Mouse (Mus musculus): Measurements from ENCODE around the gene Clstn1. TPM values are rescaled to one million over a fixed set of nuclear protein-coding genes. Genes with fewer than 3 reads are reported as not detected.
A peak's percentile ranks its signal among the peaks of the same experiment; 100 is the strongest.

Clstn1 gene
- polyA plus RNA-seq, 1 experiment from 2014 or later: 83.6 TPM

DNA sequence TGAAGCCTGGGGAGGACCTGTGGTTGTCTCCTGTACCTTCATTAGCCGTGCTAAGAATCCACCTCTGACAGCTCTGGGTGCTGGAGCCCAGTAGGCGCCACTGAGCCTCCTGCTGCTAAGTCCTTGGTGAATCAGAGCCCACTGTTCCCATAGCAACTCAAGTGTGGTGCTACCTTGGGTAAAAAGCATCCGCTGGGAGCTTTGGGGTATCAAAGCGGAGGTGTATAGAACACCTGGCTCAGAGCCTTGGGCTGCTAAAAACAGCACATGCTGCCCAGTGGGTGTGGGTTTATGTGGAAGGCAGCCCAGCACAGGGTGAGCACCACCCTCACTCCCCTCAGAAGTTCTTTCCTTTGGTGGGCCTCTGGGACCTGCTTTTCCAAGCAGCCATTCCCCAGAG, 30.2 kb upstream of the Clstn1 start:
- 86% methylated on average over 4 of the region's 4 CpGs for WGBS
- Histone ChIP-seq H3K9ac (no peak overlapping the region), H3K36me3 (peaks cover 23% of the 10 kb centered on the region), H3K9me3 (no peaks in the 10 kb centered on the region), H3K27me3 (no peaks in the 10 kb centered on the region), H3K4me3 (no peak overlapping the region), H3K27ac (no peak overlapping the region), H3K4me2 (no peak overlapping the region), H3K4me1 (replicated peaks) (peaks cover 11% of the 10 kb centered on the region; the same call in 1 of the 2 replicates)
- ATAC-seq (ENCODE audit: low FRiP score): no peak

DNA sequence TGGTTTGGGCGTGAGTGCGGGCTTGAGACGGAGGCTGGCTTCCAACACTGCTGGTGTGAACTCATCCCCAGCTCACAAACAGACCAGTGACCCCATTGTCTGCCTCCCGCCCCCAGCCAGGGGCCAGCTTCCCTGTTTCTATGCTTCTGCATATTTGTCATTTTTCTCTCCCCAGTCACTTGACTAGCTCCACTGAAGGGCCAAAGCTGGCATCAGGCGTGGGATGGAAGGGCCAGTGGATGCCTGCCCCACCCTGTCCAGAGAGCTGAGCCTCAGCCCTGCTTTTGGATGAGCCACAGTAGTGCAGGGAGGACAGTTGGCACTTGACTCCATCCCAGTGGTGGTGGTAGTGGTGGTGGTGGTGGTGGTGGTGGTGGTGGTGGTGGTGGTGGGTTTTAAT, 28.4 kb upstream of the Clstn1 start:
- no peak for ATAC-seq (ENCODE audit: low FRiP score)
- Histone ChIP-seq H3K27ac (no peak overlapping the region), H3K4me2 (no peak overlapping the region)

DNA sequence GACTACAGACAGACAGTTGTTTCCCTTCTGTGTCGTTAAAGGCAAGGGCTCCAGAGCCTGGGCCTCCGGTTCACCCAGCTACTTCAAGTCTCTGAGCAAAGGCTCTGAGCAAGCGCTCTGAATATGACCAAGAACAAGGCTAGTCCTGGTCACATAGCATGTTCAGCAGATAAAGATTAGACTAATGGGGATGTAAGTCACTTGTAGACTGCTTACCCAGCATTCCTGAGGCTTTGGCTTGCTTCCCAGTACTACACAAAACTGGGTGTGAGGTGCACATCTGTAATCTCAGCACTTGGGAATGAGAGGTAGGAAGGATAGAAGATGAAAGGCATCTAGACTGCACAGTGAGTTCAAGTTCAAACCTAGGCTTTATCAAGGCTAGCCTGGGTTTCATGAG, 27.9 kb upstream of the Clstn1 start:
- Histone ChIP-seq H3K4me3 (no peak overlapping the region), H3K27ac (no peak overlapping the region), H3K4me2 (no peak overlapping the region), H3K4me1 (replicated peaks) (peaks cover 30% of the 10 kb centered on the region), H3K9ac (no peak overlapping the region), H3K36me3 (peaks cover 23% of the 10 kb centered on the region), H3K27me3 (no peaks in the 10 kb centered on the region), H3K9me3 (no peaks in the 10 kb centered on the region)
- ATAC-seq (ENCODE audit: low FRiP score): no peak
- 85% methylated on average over 3 of the region's 3 CpGs for WGBS

More for the DNA sequence above, 28.4 kb upstream of the Clstn1 start:
- Histone ChIP-seq H3K9ac (no peak overlapping the region), H3K4me3 (no peak overlapping the region), H3K9me3 (no peaks in the 10 kb centered on the region), H3K27me3 (no peaks in the 10 kb centered on the region), H3K36me3 (peaks cover 23% of the 10 kb centered on the region), H3K4me1 (replicated peaks) (peaks cover 25% of the 10 kb centered on the region)
- WGBS: 78% methylated on average over 5 of the region's 5 CpGs

DNA sequence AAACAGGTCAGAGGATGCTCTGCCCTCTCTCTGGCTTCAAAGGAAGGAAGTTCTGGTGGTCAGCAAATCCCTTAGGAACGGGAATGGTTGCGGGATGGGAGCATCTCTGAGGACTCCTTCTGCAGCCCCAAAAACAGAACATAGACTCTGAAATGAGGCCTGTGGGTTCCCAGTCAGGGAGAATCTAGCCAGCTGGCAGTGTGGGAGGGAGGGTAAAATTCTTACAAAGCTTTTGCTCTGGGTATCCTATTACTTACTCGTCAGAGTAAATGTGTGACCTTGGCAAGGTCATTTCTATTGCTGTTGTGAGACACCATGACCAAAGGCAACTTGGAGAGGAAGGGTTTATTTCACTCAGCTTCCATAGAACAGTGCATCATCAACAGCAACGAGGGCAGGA, 24.9 kb upstream of the Clstn1 start:
- H3K9ac ChIP-seq: no peak overlapping the region
- ATAC-seq (ENCODE audit: low FRiP score): no peak
- H3K4me2 ChIP-seq: no peak overlapping the region
- no peaks in the 10 kb centered on the region for H3K27me3 ChIP-seq
- H3K4me1 ChIP-seq (replicated peaks): peaks cover 45% of the 10 kb centered on the region
- H3K4me3 ChIP-seq: no peak overlapping the region
- H3K27ac ChIP-seq: peak overlapping the region; percentile 96; the same call in 1 of the 2 replicates
- H3K36me3 ChIP-seq: peaks cover 23% of the 10 kb centered on the region
- no peaks in the 10 kb centered on the region for H3K9me3 ChIP-seq
- WGBS: 86% methylated on average over 4 of the region's 4 CpGs

DNA sequence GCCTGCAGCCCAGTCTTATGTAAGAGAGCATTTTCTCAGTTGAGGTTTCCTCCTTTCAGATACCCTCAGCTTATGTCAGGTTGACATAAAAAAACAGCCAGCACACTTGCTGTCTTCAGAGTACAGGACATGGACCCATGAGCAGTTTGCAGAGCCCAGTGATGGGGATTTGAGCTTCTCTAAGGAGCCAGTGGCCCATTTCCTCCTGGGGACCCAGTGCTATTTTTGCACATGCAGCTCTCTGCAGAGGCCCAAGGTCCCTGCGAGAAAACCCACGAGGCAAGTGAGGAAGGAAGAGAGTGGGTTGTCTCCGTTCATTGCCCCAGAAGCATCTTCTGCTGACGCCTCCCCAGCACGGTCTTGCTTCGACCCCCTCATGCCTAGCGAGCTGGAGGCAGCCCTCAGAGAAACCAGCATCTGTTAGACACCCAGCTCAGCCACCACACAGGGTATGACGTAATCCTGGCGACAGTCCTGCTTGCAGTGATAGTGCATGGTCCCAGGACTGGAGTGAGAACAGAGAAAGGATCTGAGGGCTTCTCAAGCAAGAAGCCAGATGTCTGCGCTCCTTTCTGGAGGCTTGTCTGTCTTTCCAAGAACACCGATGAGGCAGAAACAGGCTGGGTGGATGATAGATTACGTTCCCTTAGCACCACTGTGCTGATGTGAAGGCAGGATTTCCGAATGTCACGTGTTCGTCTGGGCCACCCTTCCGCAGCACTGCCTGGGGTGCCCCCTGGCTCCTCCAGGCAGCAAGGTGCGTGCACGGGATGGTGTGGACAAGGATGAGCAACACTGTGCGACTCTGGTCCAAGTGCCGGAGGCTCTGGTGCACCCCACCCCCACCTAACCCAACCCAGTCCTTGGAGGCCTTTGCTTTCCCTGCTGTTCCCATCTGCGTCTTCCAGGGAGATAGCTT, 24.0 kb upstream of the Clstn1 start:
- Histone ChIP-seq H3K27me3 (no peaks in the 10 kb centered on the region), H3K27ac (peak overlapping the region; percentile 96), H3K36me3 (peaks cover 23% of the 10 kb centered on the region), H3K4me3 (no peak overlapping the region), H3K4me1 (replicated peaks) (peaks cover 48% of the 10 kb centered on the region), H3K9ac (peak overlapping the region; percentile 64), H3K4me2 (peak overlapping the region; percentile 39), H3K9me3 (no peaks in the 10 kb centered on the region)
- ATAC-seq (ENCODE audit: low FRiP score): peak; percentile 69; the same call in 1 of the 2 replicates
- 35% methylated on average over 21 of the region's 21 CpGs for WGBS

DNA sequence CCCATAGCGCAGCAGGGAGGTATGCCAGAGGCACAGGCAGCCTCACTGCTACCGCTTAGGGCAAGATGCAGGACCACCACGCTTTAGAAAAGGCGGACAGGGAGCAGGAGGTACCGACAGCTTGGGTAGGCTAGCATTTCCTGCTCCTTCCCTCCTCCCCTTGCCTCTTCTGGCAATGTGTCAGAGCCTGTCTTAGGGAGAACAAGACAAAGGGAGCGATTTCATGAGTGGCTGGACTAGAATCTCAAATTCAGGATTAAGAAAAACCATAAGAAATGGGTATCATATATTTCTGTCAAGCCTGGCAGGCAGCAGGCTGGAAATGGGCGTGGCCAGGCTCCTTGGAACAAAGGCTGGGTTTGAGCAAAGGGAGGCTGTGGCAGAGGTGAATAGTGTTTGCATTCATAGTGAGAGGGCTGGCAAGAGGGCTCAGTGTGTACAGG, 23.3 kb upstream of the Clstn1 start:
- Histone ChIP-seq H3K9me3 (no peaks in the 10 kb centered on the region), H3K4me3 (no peak overlapping the region), H3K36me3 (peaks cover 16% of the 10 kb centered on the region), H3K4me1 (replicated peaks) (peaks cover 55% of the 10 kb centered on the region), H3K27ac (peak overlapping the region; percentile 96), H3K27me3 (no peaks in the 10 kb centered on the region), H3K9ac (peak overlapping the region; percentile 64), H3K4me2 (peak overlapping the region; percentile 39)
- 11% methylated on average over 7 of the region's 7 CpGs for WGBS
- peak; percentile 38; the same call in 1 of the 2 replicates for ATAC-seq (ENCODE audit: low FRiP score)

DNA sequence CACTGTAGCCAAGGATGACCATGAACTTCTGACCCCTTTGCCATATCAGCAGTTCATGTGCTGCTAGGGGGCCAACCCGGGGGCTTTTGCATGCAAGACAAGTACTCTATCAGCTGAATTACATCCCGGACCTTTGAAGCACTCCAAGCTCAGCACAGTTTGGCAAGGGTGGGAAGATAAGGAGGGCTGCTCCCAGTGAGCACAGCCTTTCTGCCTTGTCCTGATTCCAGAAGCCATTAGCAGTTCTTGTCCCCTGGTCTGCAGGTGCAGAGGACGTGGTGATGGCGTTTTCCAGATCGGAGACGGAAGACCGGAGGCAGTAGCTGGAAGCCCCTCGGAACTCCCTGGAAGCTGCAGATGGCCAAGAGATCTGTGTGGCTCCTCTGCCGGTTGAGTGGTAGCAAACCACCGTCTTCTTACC, 22.3 kb upstream of the Clstn1 start:
- H3K4me2 ChIP-seq: peak overlapping the region; percentile 50
- no peak overlapping the region; the same call in 1 of the 2 replicates for H3K4me3 ChIP-seq
- no peak overlapping the region for H3K9ac ChIP-seq
- peaks cover 14% of the 10 kb centered on the region for H3K36me3 ChIP-seq
- peaks cover 56% of the 10 kb centered on the region for H3K4me1 ChIP-seq (replicated peaks)
- H3K9me3 ChIP-seq: no peaks in the 10 kb centered on the region
- H3K27me3 ChIP-seq: no peaks in the 10 kb centered on the region
- 80% methylated on average over 10 of the region's 10 CpGs for WGBS
- ATAC-seq (ENCODE audit: low FRiP score): no peak
- H3K27ac ChIP-seq: peak overlapping the region; percentile 96

DNA sequence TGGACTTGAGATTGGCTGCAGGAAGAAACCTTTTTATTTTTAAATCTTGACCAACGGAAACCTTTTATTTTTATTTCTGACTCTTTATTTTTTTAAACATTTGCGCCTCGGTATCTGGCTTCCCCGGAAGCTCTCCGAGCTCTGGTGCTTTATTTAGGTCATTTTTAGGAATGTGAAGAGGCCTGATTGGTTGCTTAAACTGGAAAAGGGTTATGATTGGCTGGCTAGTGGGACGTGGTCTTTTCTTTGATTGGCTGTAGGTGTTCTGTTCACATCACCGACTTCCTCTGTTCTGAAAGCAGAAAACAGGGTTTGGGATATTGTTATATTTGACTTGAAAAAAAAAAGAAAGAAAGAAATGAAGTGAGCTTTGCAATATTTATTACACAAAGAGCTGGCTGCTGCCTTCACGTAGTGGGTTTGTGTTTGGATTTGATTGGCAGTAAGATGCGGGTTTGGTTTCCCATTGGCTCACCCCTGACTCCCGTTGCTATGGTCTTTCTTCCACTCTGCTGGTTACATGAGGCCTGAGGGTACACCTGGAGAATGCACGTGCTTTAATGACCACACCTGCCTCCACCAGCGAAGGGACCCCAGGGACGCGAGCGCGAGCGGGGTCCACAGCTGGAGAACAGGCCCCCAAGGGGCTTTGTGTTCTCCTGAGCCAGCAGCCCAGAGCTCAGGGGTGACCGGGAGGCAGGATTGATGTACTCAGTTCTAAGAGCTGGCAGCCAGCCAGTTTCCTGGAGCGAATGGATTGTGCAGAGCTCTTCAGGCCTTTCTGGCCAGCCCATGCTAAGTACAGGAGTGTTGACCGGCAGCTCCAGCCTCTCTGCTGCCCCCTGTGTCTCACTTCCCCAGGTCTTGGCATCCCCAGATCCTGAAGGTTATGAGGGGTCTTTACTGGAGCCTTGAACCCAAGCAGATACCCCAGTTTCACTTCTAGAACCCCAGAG, 21.5 kb upstream of the Clstn1 start:
- Histone ChIP-seq H3K27me3 (no peaks in the 10 kb centered on the region), H3K36me3 (peaks cover 7% of the 10 kb centered on the region), H3K9me3 (no peaks in the 10 kb centered on the region), H3K4me1 (replicated peaks) (peaks cover 61% of the 10 kb centered on the region), H3K9ac (peak overlapping the region; percentile 47; the same call in 1 of the 2 replicates), H3K4me3 (peak overlapping the region; percentile 16), H3K27ac (peak overlapping the region; percentile 96), H3K4me2 (peak overlapping the region; percentile 50)
- 34% methylated on average over 20 of the region's 20 CpGs for WGBS
- peak; percentile 63 for ATAC-seq (ENCODE audit: low FRiP score)

DNA sequence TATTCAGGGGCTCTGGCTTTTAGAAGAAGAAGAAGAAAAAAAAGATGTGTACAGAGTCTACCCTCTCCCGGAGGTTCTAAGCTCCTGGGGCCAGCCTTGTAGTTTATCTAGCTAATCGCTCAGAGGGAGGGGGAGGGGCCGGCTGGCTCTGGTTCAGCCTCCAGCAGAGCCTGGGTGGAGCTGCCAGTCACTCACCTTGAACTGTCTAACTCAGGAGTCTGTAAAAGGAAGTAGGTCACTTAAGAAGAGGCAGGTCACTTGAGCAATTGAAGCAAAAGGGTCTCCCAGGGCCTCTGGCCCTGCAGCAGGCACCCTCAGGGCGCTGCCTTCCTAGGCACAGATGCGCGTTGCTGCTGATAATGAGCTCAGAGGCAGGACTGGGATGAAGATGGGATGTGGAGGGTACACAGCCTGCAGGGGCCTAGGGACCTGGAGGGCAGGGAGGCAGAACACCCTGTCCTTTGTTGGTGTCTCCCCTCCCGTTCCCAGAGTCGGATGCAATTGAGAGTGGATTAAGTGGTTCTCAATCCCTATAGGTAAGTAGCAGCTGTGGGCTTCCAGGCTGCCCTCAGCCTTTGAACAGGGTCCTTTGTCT, 18.7 kb upstream of the Clstn1 start:
- peak overlapping the region; percentile 26 for H3K9ac ChIP-seq
- H3K36me3 ChIP-seq: no peaks in the 10 kb centered on the region
- peak overlapping the region; percentile 76 for H3K27ac ChIP-seq
- no peaks in the 10 kb centered on the region for H3K9me3 ChIP-seq
- H3K4me2 ChIP-seq: no peak overlapping the region
- no peak overlapping the region for H3K4me3 ChIP-seq
- ATAC-seq (ENCODE audit: low FRiP score): no peak
- H3K27me3 ChIP-seq: 0 out of 2 replicates have a peak, but pooled peaks cover 3% of the 10 kb centered on the region
- H3K4me1 ChIP-seq (replicated peaks): peaks cover 70% of the 10 kb centered on the region
- 16% methylated on average over 8 of the region's 8 CpGs for WGBS

DNA sequence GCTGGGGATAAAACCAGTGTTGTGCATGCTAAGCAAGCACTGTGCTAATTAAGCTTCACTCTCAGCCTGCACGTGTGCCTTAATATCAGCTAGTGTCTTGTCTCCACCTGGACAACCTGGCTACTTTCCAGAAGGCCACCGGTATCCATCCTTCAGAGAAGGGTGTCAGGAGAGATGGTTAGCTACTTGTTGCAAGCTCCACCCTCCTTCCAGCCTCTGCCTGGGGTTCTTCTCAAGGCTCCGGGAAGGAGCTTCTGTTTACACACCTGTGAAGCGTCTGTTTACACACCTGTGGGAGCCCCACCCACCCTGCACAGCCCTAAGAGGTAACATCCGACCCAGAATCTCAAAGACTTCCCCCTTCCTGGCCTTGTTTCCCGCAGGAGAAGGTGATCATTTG, 17.6 kb upstream of the Clstn1 start:
- no peak for ATAC-seq (ENCODE audit: low FRiP score)
- H3K4me1 ChIP-seq (replicated peaks): peaks cover 60% of the 10 kb centered on the region
- H3K9me3 ChIP-seq: no peaks in the 10 kb centered on the region
- no peak overlapping the region for H3K4me3 ChIP-seq
- 0 out of 2 replicates have a peak, but pooled peaks cover 3% of the 10 kb centered on the region for H3K27me3 ChIP-seq
- no peaks in the 10 kb centered on the region for H3K36me3 ChIP-seq
- no peak overlapping the region for H3K27ac ChIP-seq
- no peak overlapping the region for H3K4me2 ChIP-seq
- WGBS: 62% methylated on average over 6 of the region's 6 CpGs
- H3K9ac ChIP-seq: no peak overlapping the region

DNA sequence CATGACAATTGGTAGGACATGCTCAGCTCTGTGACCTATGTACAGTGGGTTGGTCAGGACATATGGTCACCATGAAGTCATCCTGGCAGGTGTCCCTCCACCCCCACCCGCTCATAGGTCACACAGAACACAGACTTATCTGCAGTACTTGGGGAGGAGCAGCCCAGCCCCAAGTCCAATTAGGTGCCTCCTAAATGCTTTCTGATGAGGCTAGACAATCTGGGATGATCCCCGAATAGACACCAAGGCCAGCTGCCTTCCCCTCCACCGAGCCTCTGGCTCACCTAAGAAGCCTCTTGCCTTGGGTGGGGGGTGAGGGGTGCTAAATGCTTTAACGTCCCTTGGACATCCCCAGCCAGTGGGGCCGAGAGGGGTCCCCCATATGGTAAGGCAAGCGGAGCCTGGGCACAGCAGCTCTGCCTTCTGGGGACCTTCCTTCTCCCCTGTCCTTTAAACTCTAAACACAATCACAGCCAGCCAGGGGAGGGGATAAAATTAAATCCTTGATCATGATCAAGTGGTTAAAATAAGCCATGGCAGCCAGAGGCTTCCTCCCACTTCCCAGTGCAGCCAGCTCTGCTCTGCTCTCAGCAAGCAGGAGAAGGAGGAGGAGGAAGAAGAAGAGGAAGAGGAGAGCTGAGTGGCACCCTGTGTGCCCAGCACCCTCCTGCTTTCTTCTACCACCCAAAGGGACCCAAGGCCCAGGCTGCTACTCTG, 16.3 kb upstream of the Clstn1 start:
- Histone ChIP-seq H3K4me3 (no peak overlapping the region), H3K36me3 (no peaks in the 10 kb centered on the region), H3K4me2 (no peak overlapping the region), H3K4me1 (replicated peaks) (peaks cover 55% of the 10 kb centered on the region), H3K9me3 (no peaks in the 10 kb centered on the region), H3K27ac (no peak overlapping the region), H3K9ac (no peak overlapping the region), H3K27me3 (0 out of 2 replicates have a peak, but pooled peaks cover 3% of the 10 kb centered on the region)
- 87% methylated on average over 6 of the region's 6 CpGs for WGBS
- ATAC-seq (ENCODE audit: low FRiP score): no peak

Data from hindbrain, embryonic 13.5 days (tissue).